Mouse (Mus musculus) intestine, postnatal 0 days (tissue): ENCODE measurements around the gene Zbtb16. TPM values are rescaled to one million over a fixed set of nuclear protein-coding genes. Genes with fewer than 3 reads are reported as not detected.

Source experiments
- ATAC-seq: fragments of 200-750 bp; cut with Nextera tagmentation; 2 replicates; pipeline ENCODE4 v1.8.0; 2017; ENCODE audit warnings: mild to moderate bottlenecking, moderate TSS enrichment, moderate library complexity
- H3K27ac ChIP-seq: fragments of 300-500 bp; sonication (generic); 2 replicates; pipeline ENCODE4 v1.5.1; 2014; ENCODE audit warnings: mild to moderate bottlenecking, low read depth, low read length, moderate library complexity
- H3K27me3 ChIP-seq: fragments of 300-500 bp; sonication (generic); replicated peaks from 2 replicates; pipeline ENCODE4 v1.6.1; 2014; ENCODE audit warnings: low read length, mixed read lengths; ENCODE audit not compliant: control insufficient read depth, insufficient read depth
- H3K36me3 ChIP-seq: fragments of 300-500 bp; sonication (generic); 2 replicates; pipeline ENCODE4 v1.6.1; 2014; ENCODE audit warnings: mild to moderate bottlenecking, moderate library complexity; ENCODE audit not compliant: control insufficient read depth, insufficient read depth
- H3K4me1 ChIP-seq: fragments of 300-500 bp; sonication (generic); replicated peaks from 2 replicates; pipeline ENCODE4 v1.6.1; 2014; ENCODE audit warnings: antibody characterized with exemption, low read length, mixed read lengths; ENCODE audit not compliant: control insufficient read depth, insufficient read depth
- H3K4me2 ChIP-seq: fragments of 300-500 bp; sonication (generic); replicated peaks from 2 replicates; pipeline ENCODE4 v1.6.1; 2014; ENCODE audit warnings: low read depth, mild to moderate bottlenecking, moderate library complexity
- H3K4me3 ChIP-seq: fragments of 300-500 bp; sonication (generic); 2 replicates; pipeline ENCODE4 v1.5.1; 2014; ENCODE audit warnings: low read depth, low read length
- H3K9ac ChIP-seq: fragments of 300-500 bp; sonication (generic); 2 replicates; pipeline ENCODE4 v1.6.1; 2014; ENCODE audit warnings: mild to moderate bottlenecking, low read depth, low read length
- H3K9me3 ChIP-seq: fragments of 300-500 bp; sonication (generic); 2 replicates; pipeline ENCODE4 v1.6.1; 2016; ENCODE audit warnings: mixed run types; ENCODE audit not compliant: control insufficient read depth
- CTCF ChIP-seq: sonication (generic); IDR thresholded peaks from 2 replicates; pipeline ENCODE4 v1.5.1; 2016; ENCODE audit warnings: low read depth, mild to moderate bottlenecking, control low read depth, antibody characterized with exemption, moderate library complexity
- whole genome bisulfite sequencing: fragments of 180-500 bp; shearing (Covaris S2); extraction: QIAGEN DNeasy Blood & Tissue Kit; methylation state at CpG from one replicate; pipeline ENCODE4 v1.1.7; 2014; 5-methylcytosine and 5-hydroxymethylcytosine counted together
- polyA plus RNA-seq: library from polyadenylated mRNA; unstranded; fragments of >200 nt; fragmentation: Nextera tagmentation; extraction: Ambion mirVana; gene quantifications from 2 replicates; pipeline ENCODE4 v1.2.1, GENCODE M21; 2015

Gene Zbtb16
- polyA plus RNA-seq, 1 experiment from 2014 or later, result 0.91 TPM

GRCm38 (mm10) chr9:48751900-48752299 lies 84.1 kb downstream of the Zbtb16 start:
- WGBS, result 79% methylated on average over 3 of the region's 3 CpGs
- no peak for ATAC-seq
- TF ChIP-seq CTCF, result no peak

GRCm38 (mm10) chr9:48749666-48750065 lies 86.4 kb downstream of the Zbtb16 start:
- no peaks in the 10 kb centered on the region for H3K9me3 ChIP-seq
- ATAC-seq, result no peak
- H3K36me3 ChIP-seq, result no peaks in the 10 kb centered on the region
- H3K4me2 ChIP-seq, result no peak overlapping the region
- TF ChIP-seq CTCF, result no peak
- H3K4me3 ChIP-seq, result no peak overlapping the region
- no peak overlapping the region for H3K9ac ChIP-seq
- H3K27ac ChIP-seq, result no peak overlapping the region
- 0 out of 2 replicates have a peak, but pooled peaks cover 4% of the 10 kb centered on the region for H3K4me1 ChIP-seq
- WGBS, result 89% methylated on average over 6 of the region's 6 CpGs
- H3K27me3 ChIP-seq, result no peaks in the 10 kb centered on the region

More at GRCm38 (mm10) chr9:48751900-48752299, 84.1 kb downstream of the Zbtb16 start:
- Histone ChIP-seq H3K27me3 (no peaks in the 10 kb centered on the region), H3K4me1 (no peaks in the 10 kb centered on the region), H3K9me3 (no peaks in the 10 kb centered on the region), H3K4me2 (no peak overlapping the region), H3K36me3 (no peaks in the 10 kb centered on the region), H3K9ac (no peak overlapping the region), H3K4me3 (no peak overlapping the region), H3K27ac (no peak overlapping the region)

- 72% methylated on average over 4 of the region's 4 CpGs for WGBS
- no peak overlapping the region for H3K4me2 ChIP-seq
- no peak for TF ChIP-seq CTCF
- no peak overlapping the region for H3K9ac ChIP-seq
- no peaks in the 10 kb centered on the region for H3K9me3 ChIP-seq
- H3K4me1 ChIP-seq, result 0 out of 2 replicates have a peak, but pooled peaks cover 8% of the 10 kb centered on the region
- no peaks in the 10 kb centered on the region for H3K27me3 ChIP-seq
- no peak for ATAC-seq
- no peak overlapping the region for H3K4me3 ChIP-seq
- H3K27ac ChIP-seq, result no peak overlapping the region
- no peaks in the 10 kb centered on the region for H3K36me3 ChIP-seq
Measured at GRCm38 (mm10) chr9:48749168-48749567, 86.9 kb downstream of the Zbtb16 start.

- Histone ChIP-seq H3K27me3 (no peaks in the 10 kb centered on the region), H3K36me3 (no peaks in the 10 kb centered on the region), H3K9ac (no peak overlapping the region), H3K9me3 (no peaks in the 10 kb centered on the region), H3K4me3 (no peak overlapping the region), H3K4me2 (no peak overlapping the region), H3K4me1 (0 out of 2 replicates have a peak, but pooled peaks cover 8% of the 10 kb centered on the region), H3K27ac (no peak overlapping the region)
- WGBS, result 94% methylated on average over 4 of the region's 4 CpGs
- TF ChIP-seq CTCF, result no peak
- ATAC-seq, result no peak
Measured at GRCm38 (mm10) chr9:48748761-48749160, 87.3 kb downstream of the Zbtb16 start.

GRCm38 (mm10) chr9:48748216-48748615 lies 87.8 kb downstream of the Zbtb16 start:
- H3K36me3 ChIP-seq, result no peaks in the 10 kb centered on the region
- 0 out of 2 replicates have a peak, but pooled peaks cover 8% of the 10 kb centered on the region for H3K4me1 ChIP-seq
- ATAC-seq, result no peak
- no peak overlapping the region for H3K27ac ChIP-seq
- no peaks in the 10 kb centered on the region for H3K9me3 ChIP-seq
- H3K4me3 ChIP-seq, result no peak overlapping the region
- H3K4me2 ChIP-seq, result no peak overlapping the region
- no peaks in the 10 kb centered on the region for H3K27me3 ChIP-seq
- TF ChIP-seq CTCF, result no peak
- H3K9ac ChIP-seq, result no peak overlapping the region
- 78% methylated on average over 4 of the region's 4 CpGs for WGBS

- no peaks in the 10 kb centered on the region for H3K36me3 ChIP-seq
- no peak for ATAC-seq
- 0 out of 2 replicates have a peak, but pooled peaks cover 8% of the 10 kb centered on the region for H3K4me1 ChIP-seq
- H3K4me3 ChIP-seq, result no peak overlapping the region
- H3K9ac ChIP-seq, result no peak overlapping the region
- H3K4me2 ChIP-seq, result no peak overlapping the region
- TF ChIP-seq CTCF, result no peak
- no peaks in the 10 kb centered on the region for H3K9me3 ChIP-seq
- 81% methylated on average over 10 of the region's 10 CpGs for WGBS
- H3K27me3 ChIP-seq, result no peaks in the 10 kb centered on the region
- no peak overlapping the region for H3K27ac ChIP-seq
Measured at GRCm38 (mm10) chr9:48746506-48746905, 89.5 kb downstream of the Zbtb16 start.
